Mouse (Mus musculus): Measurements from ENCODE around the gene Lgi1.

DNA sequence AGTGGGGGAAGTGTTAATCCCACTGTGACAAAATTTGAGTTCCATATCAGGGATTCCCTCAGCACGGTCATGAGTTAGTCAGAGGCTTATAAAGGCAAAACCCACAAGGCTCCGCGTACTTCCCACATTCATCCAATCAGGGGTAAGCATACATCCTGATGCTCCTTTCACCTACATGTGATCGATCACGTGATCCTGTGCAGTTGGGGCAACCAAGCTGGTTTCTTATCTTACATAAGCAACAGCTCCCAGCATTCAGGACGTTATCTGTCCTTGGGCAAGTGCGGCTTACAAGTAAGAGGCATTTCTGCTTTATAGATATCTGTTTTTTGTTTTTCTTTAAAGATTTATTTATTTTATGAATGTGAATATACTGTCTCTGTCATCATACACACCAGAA is 63.7 kb downstream of the Lgi1 start:
- TF ChIP-seq POLR2A (IDR thresholded peaks at IDR 0.05; ENCODE audit: borderline replicate concordance, insufficient read depth, low read length) = no peak
- TF ChIP-seq CTCF (IDR thresholded peaks at IDR 0.05; ENCODE audit: borderline replicate concordance, insufficient read depth, low read depth, low read length) = no peak
